Mouse (Mus musculus) testis, postnatal 10 days (tissue): Measurements from ENCODE around the gene Rer1.

Experiments used
- DNase-seq: peaks from one replicate; pipeline ENCODE4 v3.0.0; 2021; ENCODE audit warnings: low spot score

Gene Rer1

GRCm38 (mm10) chr4:155086108-155087024 is at the start of gene Rer1, which contains the start of gene Morn1:
Rer1 (minus strand) TSS chr4:155086382.
Morn1 (plus strand) TSS chr4:155086577.
- peak; percentile 99 for DNase-seq

- DNase-seq: no peak
These were observed 48.5 kb upstream of the Rer1 start for GRCm38 (mm10) chr4:155134686-155135172.

GRCm38 (mm10) chr4:155133658-155134417 is 47.7 kb upstream of the Rer1 start:
- DNase-seq: peak; percentile 62

- no peak for DNase-seq
These were observed 47.0 kb upstream of the Rer1 start for GRCm38 (mm10) chr4:155133188-155133587.

- no peak for DNase-seq
These were observed 44.4 kb upstream of the Rer1 start for GRCm38 (mm10) chr4:155130616-155131015.

- DNase-seq: peak; percentile 71
These were observed 43.8 kb upstream of the Rer1 start for GRCm38 (mm10) chr4:155129996-155130395.

- no peak for DNase-seq
These were observed 43.1 kb upstream of the Rer1 start for GRCm38 (mm10) chr4:155129132-155129917.

GRCm38 (mm10) chr4:155128411-155128810 is 42.2 kb upstream of the Rer1 start:
- DNase-seq: no peak

GRCm38 (mm10) chr4:155126602-155127372 is 40.6 kb upstream of the Rer1 start:
- no peak for DNase-seq

- DNase-seq: no peak
These were observed 40.0 kb upstream of the Rer1 start for GRCm38 (mm10) chr4:155126194-155126593.

- no peak for DNase-seq
These were observed 39.1 kb upstream of the Rer1 start for GRCm38 (mm10) chr4:155125310-155125709.

GRCm38 (mm10) chr4:155123868-155124534 is 37.8 kb upstream of the Rer1 start:
- no peak for DNase-seq

GRCm38 (mm10) chr4:155122444-155123040 is 36.4 kb upstream of the Rer1 start:
- DNase-seq: peak; percentile 78

GRCm38 (mm10) chr4:155121915-155122443 is 35.8 kb upstream of the Rer1 start:
- no peak for DNase-seq

GRCm38 (mm10) chr4:155121222-155121621 is 35.0 kb upstream of the Rer1 start:
- DNase-seq: no peak

GRCm38 (mm10) chr4:155120583-155120982 is 34.4 kb upstream of the Rer1 start:
- no peak for DNase-seq

GRCm38 (mm10) chr4:155120038-155120437 is 33.9 kb upstream of the Rer1 start:
- no peak for DNase-seq

GRCm38 (mm10) chr4:155118278-155118677 is 32.1 kb upstream of the Rer1 start:
- DNase-seq: no peak

GRCm38 (mm10) chr4:155117396-155117978 is 31.3 kb upstream of the Rer1 start:
- DNase-seq: no peak
